Mouse (Mus musculus): ENCODE data around the gene 5330417H12Rik. TPM values are rescaled to one million over a fixed set of nuclear protein-coding genes. Genes with fewer than 3 reads are reported as not detected.

The 5330417H12Rik gene
- polyA plus RNA-seq, 1 experiment from 2014 or later: 0.11 TPM

- no peak for ATAC-seq (ENCODE audit: low FRiP score, low read depth)
- 23% methylated on average over 1 of the region's 1 CpGs for WGBS
- no peak overlapping the region for H3K27ac ChIP-seq
- no peak overlapping the region for H3K9ac ChIP-seq
- H3K27me3 ChIP-seq: no peaks in the 10 kb centered on the region
- no peak overlapping the region for H3K4me3 ChIP-seq
- peaks cover 7% of the 10 kb centered on the region for H3K4me1 ChIP-seq
- no peaks in the 10 kb centered on the region for H3K36me3 ChIP-seq
- H3K4me2 ChIP-seq (replicated peaks): no peak overlapping the region
- H3K9me3 ChIP-seq: no peaks in the 10 kb centered on the region
These were observed 26.9 kb upstream of the 5330417H12Rik start for GRCm38 (mm10) chr7:107651821-107652220.

GRCm38 (mm10) chr7:107649990-107650389 is 25.0 kb upstream of the 5330417H12Rik start:
- WGBS: 86% methylated on average over 7 of the region's 7 CpGs
- H3K9ac ChIP-seq: no peak overlapping the region
- no peak overlapping the region for H3K4me2 ChIP-seq (replicated peaks)
- H3K4me1 ChIP-seq: peaks cover 7% of the 10 kb centered on the region
- peaks cover 3% of the 10 kb centered on the region; the same call in 1 of the 2 replicates for H3K9me3 ChIP-seq
- no peak for ATAC-seq (ENCODE audit: low FRiP score, low read depth)
- 0 out of 2 replicates have a peak, but pooled peaks cover 2% of the 10 kb centered on the region for H3K36me3 ChIP-seq
- H3K27ac ChIP-seq: no peak overlapping the region
- H3K27me3 ChIP-seq: no peaks in the 10 kb centered on the region
- H3K4me3 ChIP-seq: no peak overlapping the region

GRCm38 (mm10) chr7:107648937-107649688 is 24.2 kb upstream of the 5330417H12Rik start:
- Histone ChIP-seq H3K4me2 (replicated peaks) (no peak overlapping the region), H3K27ac (no peak overlapping the region), H3K4me3 (no peak overlapping the region), H3K9me3 (peaks cover 7% of the 10 kb centered on the region; the same call in 1 of the 2 replicates), H3K36me3 (peaks cover 8% of the 10 kb centered on the region; the same call in 1 of the 2 replicates), H3K9ac (no peak overlapping the region), H3K27me3 (no peaks in the 10 kb centered on the region), H3K4me1 (peaks cover 7% of the 10 kb centered on the region)
- ATAC-seq (ENCODE audit: low FRiP score, low read depth): no peak
- 65% methylated on average over 12 of the region's 12 CpGs for WGBS

- Histone ChIP-seq H3K27me3 (no peaks in the 10 kb centered on the region), H3K4me2 (replicated peaks) (no peak overlapping the region), H3K4me1 (peaks cover 7% of the 10 kb centered on the region), H3K36me3 (peaks cover 8% of the 10 kb centered on the region; the same call in 1 of the 2 replicates), H3K27ac (no peak overlapping the region), H3K9me3 (peaks cover 7% of the 10 kb centered on the region; the same call in 1 of the 2 replicates), H3K9ac (no peak overlapping the region), H3K4me3 (no peak overlapping the region)
- WGBS: 87% methylated on average over 2 of the region's 2 CpGs
- no peak for ATAC-seq (ENCODE audit: low FRiP score, low read depth)
These were observed 20.0 kb upstream of the 5330417H12Rik start for GRCm38 (mm10) chr7:107644987-107645386.

- 72% methylated on average over 7 of the region's 7 CpGs for WGBS
These were observed 17.8 kb upstream of the 5330417H12Rik start for GRCm38 (mm10) chr7:107642586-107643275.

GRCm38 (mm10) chr7:107638026-107638425 is 13.1 kb upstream of the 5330417H12Rik start:
- Histone ChIP-seq H3K4me2 (replicated peaks) (no peak overlapping the region), H3K27ac (no peak overlapping the region), H3K9ac (no peak overlapping the region), H3K4me1 (no peaks in the 10 kb centered on the region), H3K4me3 (no peak overlapping the region), H3K27me3 (no peaks in the 10 kb centered on the region), H3K36me3 (no peaks in the 10 kb centered on the region), H3K9me3 (no peaks in the 10 kb centered on the region)
- 85% methylated on average over 5 of the region's 5 CpGs for WGBS
- no peak for ATAC-seq (ENCODE audit: low FRiP score, low read depth)

More at GRCm38 (mm10) chr7:107642586-107643275, 17.8 kb upstream of the 5330417H12Rik start:
- Histone ChIP-seq H3K4me2 (replicated peaks) (no peak overlapping the region), H3K36me3 (peaks cover 8% of the 10 kb centered on the region; the same call in 1 of the 2 replicates), H3K9ac (no peak overlapping the region), H3K4me3 (no peak overlapping the region), H3K9me3 (peaks cover 7% of the 10 kb centered on the region; the same call in 1 of the 2 replicates), H3K27ac (no peak overlapping the region), H3K27me3 (no peaks in the 10 kb centered on the region), H3K4me1 (no peaks in the 10 kb centered on the region)
- ATAC-seq (ENCODE audit: low FRiP score, low read depth): peak; percentile 57; the same call in 1 of the 2 replicates

- H3K4me2 ChIP-seq (replicated peaks): no peak overlapping the region
- H3K9me3 ChIP-seq: no peaks in the 10 kb centered on the region
- 88% methylated on average over 7 of the region's 7 CpGs for WGBS
- no peak overlapping the region for H3K9ac ChIP-seq
- H3K36me3 ChIP-seq: no peaks in the 10 kb centered on the region
- no peak overlapping the region for H3K27ac ChIP-seq
- no peaks in the 10 kb centered on the region for H3K4me1 ChIP-seq
- H3K4me3 ChIP-seq: no peak overlapping the region
- H3K27me3 ChIP-seq: no peaks in the 10 kb centered on the region
- ATAC-seq (ENCODE audit: low FRiP score, low read depth): no peak
These were observed 12.4 kb upstream of the 5330417H12Rik start for GRCm38 (mm10) chr7:107637398-107637797.

GRCm38 (mm10) chr7:107633201-107633600 is 8.2 kb upstream of the 5330417H12Rik start:
- no peak overlapping the region for H3K9ac ChIP-seq
- 89% methylated on average over 4 of the region's 4 CpGs for WGBS
- no peaks in the 10 kb centered on the region for H3K27me3 ChIP-seq
- no peak for ATAC-seq (ENCODE audit: low FRiP score, low read depth)
- no peaks in the 10 kb centered on the region for H3K36me3 ChIP-seq
- no peaks in the 10 kb centered on the region for H3K9me3 ChIP-seq
- H3K4me2 ChIP-seq (replicated peaks): no peak overlapping the region
- H3K4me3 ChIP-seq: no peak overlapping the region
- no peak overlapping the region for H3K27ac ChIP-seq
- H3K4me1 ChIP-seq: no peaks in the 10 kb centered on the region

- no peaks in the 10 kb centered on the region for H3K27me3 ChIP-seq
- H3K4me3 ChIP-seq: no peak overlapping the region
- ATAC-seq (ENCODE audit: low FRiP score, low read depth): no peak
- H3K9me3 ChIP-seq: no peaks in the 10 kb centered on the region
- no peak overlapping the region for H3K27ac ChIP-seq
- H3K4me2 ChIP-seq (replicated peaks): no peak overlapping the region
- no peaks in the 10 kb centered on the region for H3K4me1 ChIP-seq
- H3K36me3 ChIP-seq: no peaks in the 10 kb centered on the region
- H3K9ac ChIP-seq: no peak overlapping the region
These were observed 3.4 kb upstream of the 5330417H12Rik start for GRCm38 (mm10) chr7:107628383-107628782.

- ATAC-seq (ENCODE audit: low FRiP score, low read depth): no peak
- H3K9ac ChIP-seq: no peak overlapping the region
- no peaks in the 10 kb centered on the region for H3K4me1 ChIP-seq
- no peak overlapping the region for H3K27ac ChIP-seq
- H3K4me2 ChIP-seq (replicated peaks): no peak overlapping the region
- no peaks in the 10 kb centered on the region for H3K27me3 ChIP-seq
- no peaks in the 10 kb centered on the region for H3K36me3 ChIP-seq
- no peaks in the 10 kb centered on the region for H3K9me3 ChIP-seq
- 78% methylated on average over 6 of the region's 6 CpGs for WGBS
- H3K4me3 ChIP-seq: no peak overlapping the region
These were observed 820 bp upstream of the 5330417H12Rik start for GRCm38 (mm10) chr7:107625781-107626180.

GRCm38 (mm10) chr7:107624432-107624831 is 529 bp downstream of the 5330417H12Rik start:
- H3K9me3 ChIP-seq: no peaks in the 10 kb centered on the region
- H3K4me2 ChIP-seq (replicated peaks): no peak overlapping the region
- H3K27ac ChIP-seq: no peak overlapping the region
- H3K4me3 ChIP-seq: no peak overlapping the region
- no peak for ATAC-seq (ENCODE audit: low FRiP score, low read depth)
- H3K36me3 ChIP-seq: no peaks in the 10 kb centered on the region
- 55% methylated on average over 3 of the region's 3 CpGs for WGBS
- peaks cover 1% of the 10 kb centered on the region for H3K4me1 ChIP-seq
- H3K9ac ChIP-seq: no peak overlapping the region
- H3K27me3 ChIP-seq: no peaks in the 10 kb centered on the region

GRCm38 (mm10) chr7:107620137-107620536 is 4.8 kb downstream of the 5330417H12Rik start:
- no peak overlapping the region for H3K4me2 ChIP-seq (replicated peaks)
- no peak for ATAC-seq (ENCODE audit: low FRiP score, low read depth)
- no peak overlapping the region for H3K27ac ChIP-seq
- H3K4me3 ChIP-seq: no peak overlapping the region
- WGBS: 77% methylated on average over 3 of the region's 3 CpGs
- H3K27me3 ChIP-seq: no peaks in the 10 kb centered on the region
- peaks cover 15% of the 10 kb centered on the region for H3K4me1 ChIP-seq
- no peaks in the 10 kb centered on the region for H3K36me3 ChIP-seq
- no peak overlapping the region for H3K9ac ChIP-seq
- no peaks in the 10 kb centered on the region for H3K9me3 ChIP-seq

Measured in limb, embryonic 13.5 days (tissue).